Mouse (Mus musculus): ENCODE results near the gene Sbf1. TPM values are rescaled to one million over a fixed set of nuclear protein-coding genes. Genes with fewer than 3 reads are reported as not detected.
A peak's percentile ranks its signal among the peaks of the same experiment; 100 is the strongest.

The Sbf1 gene
- polyA plus RNA-seq, 1 experiment from 2014 or later, result 150 TPM

DNA sequence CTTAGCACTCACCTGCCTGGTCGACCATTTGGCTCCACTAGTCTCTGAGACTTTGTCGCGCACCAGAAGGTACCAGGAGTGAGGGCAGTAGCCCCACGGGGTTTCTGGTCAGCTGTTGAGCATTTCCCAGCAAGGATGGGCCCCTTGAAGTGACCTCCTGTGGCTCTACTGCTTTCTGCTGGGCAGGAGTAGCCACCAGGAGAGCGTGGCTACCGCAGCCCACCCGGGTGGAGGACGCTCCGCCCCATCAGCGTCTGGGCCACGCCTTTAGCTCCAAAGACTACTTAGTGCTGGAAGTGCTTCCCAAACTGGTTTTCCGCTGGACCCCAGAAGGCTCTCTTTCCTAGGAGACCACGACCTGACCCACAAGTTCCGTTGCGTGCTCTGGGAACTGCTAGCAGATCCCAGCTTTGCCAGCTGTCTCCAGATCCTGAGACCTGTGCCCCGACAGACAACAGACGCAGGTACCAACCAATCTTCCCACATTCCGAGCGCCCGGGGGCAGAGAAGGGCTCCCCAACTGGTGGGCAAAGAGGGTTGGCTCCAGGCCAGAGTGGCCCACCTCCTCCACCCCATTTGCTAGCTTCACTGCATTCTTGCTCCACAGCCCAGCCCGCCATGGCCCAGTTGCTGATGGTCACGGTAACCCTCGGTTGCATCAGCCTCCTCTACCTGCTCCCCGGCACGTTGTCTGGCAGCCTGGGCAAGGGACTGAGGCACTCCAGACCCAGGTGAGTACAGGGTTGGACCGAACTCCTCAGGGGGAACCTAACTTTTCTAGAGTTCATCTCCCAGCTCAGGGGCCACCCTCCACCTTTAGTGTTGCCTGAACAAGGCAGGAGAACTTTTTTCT is 7.8 kb upstream of the Sbf1 start, which contains the start of gene Adm2:
TSS of gene Adm2 (plus strand) at position 51 of the 853 bp plus-strand sequence.
- H3K27me3 ChIP-seq, result peaks cover 12% of the 10 kb centered on the region
- no peak for TF ChIP-seq CTCF (IDR thresholded peaks at IDR 0.05)
- DNase-seq (ENCODE audit: low read depth, low spot score) (no peak), ATAC-seq (no peak)
- in situ Hi-C loops (cut with MboI; ENCODE audit: low pct_unique_long_range_greater_than_20kb), result no loop called here
- ChIA-PET CTCF (no interaction called here), POLR2A (no interaction called here)

DNA sequence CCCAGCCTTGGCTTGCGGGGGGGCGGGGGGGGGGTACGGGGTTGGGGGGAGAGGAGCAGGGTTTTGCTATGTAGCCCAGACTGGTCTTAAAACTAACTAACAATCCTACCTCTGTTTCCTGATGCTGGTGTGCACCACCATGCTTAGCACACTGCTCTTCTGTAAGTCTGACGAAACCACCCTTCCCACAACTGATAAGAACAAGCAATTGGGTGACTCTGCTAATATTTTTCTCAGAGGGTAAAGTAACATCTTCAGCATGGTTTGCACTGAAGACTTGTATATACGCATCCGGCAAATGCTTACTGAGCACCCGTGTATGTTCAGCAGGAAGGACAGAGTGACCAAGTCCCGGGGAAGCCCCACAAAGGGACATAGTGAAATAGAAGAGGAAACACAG is 6.2 kb upstream of the Sbf1 start:
- CTCF ChIA-PET, result interaction anchor here (0.8 kb wide), 1 partner anchor 53 kb away, joined by 3 read pairs; the partner anchor contains the start of gene Sco2
- no peak for ATAC-seq
- no peak for DNase-seq (ENCODE audit: low read depth, low spot score)
- POLR2A ChIA-PET, result no interaction called here
- TF ChIP-seq CTCF (IDR thresholded peaks at IDR 0.05), result no peak
- H3K27me3 ChIP-seq, result peaks cover 12% of the 10 kb centered on the region
- in situ Hi-C loops (cut with MboI; ENCODE audit: low pct_unique_long_range_greater_than_20kb), result no loop called here

DNA sequence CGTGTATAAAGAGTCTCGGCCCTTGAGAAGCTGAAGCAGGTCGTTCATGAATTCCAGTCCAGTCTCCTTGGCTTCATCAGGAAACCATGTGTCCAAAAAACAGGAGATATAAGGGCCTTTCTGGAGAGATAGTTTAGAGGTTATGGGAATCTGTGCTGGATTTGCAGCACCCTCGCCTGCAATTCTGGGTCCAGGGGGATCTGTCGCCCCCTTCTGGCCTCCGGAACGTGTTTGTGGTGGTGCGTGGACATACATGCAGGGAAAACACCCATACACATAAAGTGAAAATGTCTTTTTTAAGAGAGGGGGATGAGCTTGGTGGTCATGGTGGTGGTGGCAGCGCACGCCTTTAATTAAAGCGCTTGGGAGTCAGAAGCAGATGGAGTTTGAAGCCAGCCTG is 1.0 kb upstream of the Sbf1 start:
- ATAC-seq, result no peak
- ChIA-PET CTCF (no interaction called here), POLR2A (interaction anchor here (1.6 kb wide), 1 partner anchor 10 kb away, joined by 3 read pairs; no protein-coding TSS in a partner anchor)
- in situ Hi-C loops (cut with MboI; ENCODE audit: low pct_unique_long_range_greater_than_20kb), result no loop called here
- no peaks in the 10 kb centered on the region for H3K27me3 ChIP-seq
- no peak for TF ChIP-seq CTCF (IDR thresholded peaks at IDR 0.05)
- DNase-seq (ENCODE audit: low read depth, low spot score), result no peak

DNA sequence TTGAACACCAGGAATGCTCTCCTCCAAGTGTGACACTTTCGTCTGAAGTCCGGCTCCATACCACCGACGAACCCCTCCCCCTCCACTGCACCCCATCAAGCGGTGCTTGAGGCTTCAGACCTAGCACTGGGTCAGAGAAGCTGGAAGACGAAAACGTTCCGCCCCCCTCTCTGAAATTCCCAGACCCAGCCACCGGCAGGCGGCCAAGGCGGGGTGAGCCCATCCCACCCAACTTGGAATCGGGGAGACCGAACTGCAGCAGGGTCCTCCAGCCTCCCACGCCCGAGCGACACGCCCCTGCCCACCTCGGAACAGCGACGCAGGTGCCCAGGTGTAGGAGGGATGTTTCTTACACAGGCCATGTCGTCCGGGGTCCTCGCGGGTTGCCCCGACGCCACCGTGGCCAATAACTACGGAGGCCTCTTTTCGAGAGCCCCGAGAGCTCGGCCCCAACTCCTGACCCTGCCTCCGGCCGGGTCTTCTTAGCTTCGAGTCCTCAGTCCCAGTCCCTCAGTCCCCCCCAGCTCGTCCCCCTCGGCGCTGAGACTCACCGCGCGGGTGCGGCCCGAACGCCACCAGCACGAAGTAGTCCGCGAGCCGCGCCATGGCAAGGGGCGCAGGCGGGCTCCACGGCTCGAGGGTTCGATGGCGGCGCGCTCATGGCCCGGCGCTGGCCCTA is 461 bp downstream of the Sbf1 start:
- ChIA-PET CTCF (interaction anchor here (1.3 kb wide), 1 partner anchor 24 kb away, joined by 4 read pairs; no protein-coding TSS in a partner anchor), POLR2A (interaction anchor here (0.9 to 1.6 kb wide), 2 partner anchors 10 to 11 kb away, joined by 3 to 5 read pairs; no protein-coding TSS in a partner anchor)
- no peak for TF ChIP-seq CTCF (IDR thresholded peaks at IDR 0.05)
- no peak for DNase-seq (ENCODE audit: low read depth, low spot score)
- in situ Hi-C loops (cut with MboI; ENCODE audit: low pct_unique_long_range_greater_than_20kb), result no loop called here
- ATAC-seq, result peak; percentile 17
- H3K27me3 ChIP-seq, result no peaks in the 10 kb centered on the region

DNA sequence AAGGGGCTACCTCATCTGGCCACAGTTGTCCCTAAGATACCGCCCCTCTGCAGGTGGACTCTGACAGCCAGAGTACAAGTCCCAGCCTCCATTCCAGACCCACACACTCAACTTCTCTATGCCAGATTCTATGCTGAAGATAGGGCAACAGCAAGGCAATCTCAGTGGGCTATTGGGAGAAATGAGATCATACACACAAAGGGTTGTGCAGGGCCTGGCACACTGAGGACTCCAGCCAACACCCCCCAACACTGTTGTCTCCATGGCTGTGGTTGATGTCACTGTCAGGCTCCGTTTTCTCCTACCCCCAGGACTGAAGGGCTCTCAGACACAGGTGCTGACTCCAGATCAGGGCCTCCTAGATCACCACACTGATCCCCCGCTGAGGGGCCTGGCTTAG is 1.0 kb downstream of the Sbf1 start:
- in situ Hi-C loops (cut with MboI; ENCODE audit: low pct_unique_long_range_greater_than_20kb), result no loop called here
- no peak for ATAC-seq
- no peaks in the 10 kb centered on the region for H3K27me3 ChIP-seq
- no peak for DNase-seq (ENCODE audit: low read depth, low spot score)
- POLR2A ChIA-PET, result no interaction called here
- CTCF ChIA-PET, result no interaction called here
- TF ChIP-seq CTCF (IDR thresholded peaks at IDR 0.05), result no peak

DNA sequence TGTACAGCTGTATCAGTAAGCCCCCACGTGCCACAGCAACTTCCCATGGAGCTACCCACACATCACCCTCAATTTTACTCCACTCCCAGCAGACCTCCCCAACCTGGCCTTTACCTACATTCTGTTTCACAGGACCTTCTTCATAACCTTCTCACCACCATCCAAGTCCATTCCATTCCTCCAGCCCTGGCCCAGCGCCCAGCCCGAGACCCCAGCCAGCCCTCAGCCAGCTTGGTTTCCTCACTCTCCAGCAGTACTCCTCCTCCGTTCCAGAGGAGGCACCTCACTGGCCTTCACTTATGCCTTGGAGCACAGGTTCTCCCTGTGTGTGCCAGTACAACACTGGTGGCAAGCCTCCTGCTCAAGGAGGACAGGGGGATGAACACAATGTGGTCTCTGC is 1.8 kb downstream of the Sbf1 start:
- ChIA-PET CTCF (no interaction called here), POLR2A (no interaction called here)
- no peaks in the 10 kb centered on the region for H3K27me3 ChIP-seq
- in situ Hi-C loops (cut with MboI; ENCODE audit: low pct_unique_long_range_greater_than_20kb), result no loop called here
- ATAC-seq (no peak), DNase-seq (ENCODE audit: low read depth, low spot score) (no peak)
- no peak for TF ChIP-seq CTCF (IDR thresholded peaks at IDR 0.05)

DNA sequence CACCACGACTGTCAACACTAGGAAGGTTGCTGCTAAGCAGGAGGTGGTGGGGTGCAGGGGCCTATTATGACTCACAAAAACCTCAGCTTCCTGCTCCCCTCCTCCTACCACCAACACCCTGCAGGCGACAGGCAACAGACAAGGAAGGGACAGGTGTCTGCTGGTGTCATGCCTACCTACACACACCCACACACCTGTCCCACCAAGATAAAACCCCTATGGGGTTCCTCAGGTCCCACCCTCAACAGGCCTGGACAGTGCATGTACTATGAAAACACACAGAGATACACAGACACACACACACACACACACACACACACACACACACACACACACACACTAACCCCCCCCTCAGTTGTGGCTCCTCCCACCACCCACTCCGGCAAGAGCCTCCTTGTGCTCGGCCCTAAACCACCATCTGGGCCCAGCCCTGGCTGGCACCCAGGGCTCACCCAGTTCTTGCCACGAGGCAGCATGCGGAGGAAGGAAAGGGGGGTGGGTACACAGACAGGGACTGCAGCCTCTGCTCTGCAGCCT is 5.1 kb downstream of the Sbf1 start:
- no peak for TF ChIP-seq CTCF (IDR thresholded peaks at IDR 0.05)

DNA sequence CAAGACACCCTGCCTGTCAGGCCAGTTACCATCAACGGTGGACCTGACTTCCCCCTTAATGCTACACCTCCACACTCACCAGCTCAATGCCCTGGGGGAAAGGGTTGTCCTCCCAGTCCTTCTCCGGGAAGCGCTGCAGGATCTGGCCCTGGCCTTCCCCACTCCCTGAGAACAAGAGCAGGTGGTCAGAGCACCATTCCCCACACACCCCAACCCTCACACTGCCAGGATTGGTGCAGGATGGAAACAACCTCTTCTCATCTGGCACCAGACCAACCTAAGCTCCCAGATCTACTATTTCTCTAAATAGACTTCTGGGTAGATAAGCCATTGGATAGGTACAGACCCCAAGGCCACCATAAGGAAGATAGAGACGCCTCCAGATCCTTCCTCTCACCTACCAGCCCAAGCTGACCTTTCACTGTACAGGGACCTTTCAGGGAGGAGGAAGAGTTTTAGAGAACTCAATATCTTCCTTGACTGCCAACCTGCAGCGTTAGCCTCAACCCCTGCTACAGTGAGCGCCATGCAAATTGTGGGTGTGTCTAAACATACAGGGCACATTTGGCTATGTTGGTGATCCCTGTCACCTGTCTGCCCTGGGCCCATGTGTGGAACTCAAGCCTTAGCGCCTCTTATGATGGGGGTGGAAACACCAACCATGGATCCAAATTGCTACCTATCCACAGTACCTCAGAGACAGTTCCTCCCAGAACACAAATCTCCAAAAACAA is 6.5 kb downstream of the Sbf1 start:
- in situ Hi-C loops (cut with MboI; ENCODE audit: low pct_unique_long_range_greater_than_20kb), result no loop called here
- DNase-seq (ENCODE audit: low read depth, low spot score) (no peak), ATAC-seq (no peak)
- CTCF ChIA-PET, result interaction anchor here (2.0 kb wide), 1 partner anchor 64 kb away, joined by 7 read pairs; no protein-coding TSS in a partner anchor
- POLR2A ChIA-PET, result no interaction called here
- no peaks in the 10 kb centered on the region for H3K27me3 ChIP-seq
- no peak for TF ChIP-seq CTCF (IDR thresholded peaks at IDR 0.05)

More for the DNA sequence above, 5.1 kb downstream of the Sbf1 start:
- no peaks in the 10 kb centered on the region for H3K27me3 ChIP-seq
- ChIA-PET CTCF (interaction anchor here (2.0 kb wide), 1 partner anchor 63 kb away, joined by 7 read pairs; no protein-coding TSS in a partner anchor), POLR2A (no interaction called here)
- in situ Hi-C loops (cut with MboI; ENCODE audit: low pct_unique_long_range_greater_than_20kb), result no loop called here
- peak; percentile 2 for ATAC-seq
- DNase-seq (ENCODE audit: low read depth, low spot score), result no peak

DNA sequence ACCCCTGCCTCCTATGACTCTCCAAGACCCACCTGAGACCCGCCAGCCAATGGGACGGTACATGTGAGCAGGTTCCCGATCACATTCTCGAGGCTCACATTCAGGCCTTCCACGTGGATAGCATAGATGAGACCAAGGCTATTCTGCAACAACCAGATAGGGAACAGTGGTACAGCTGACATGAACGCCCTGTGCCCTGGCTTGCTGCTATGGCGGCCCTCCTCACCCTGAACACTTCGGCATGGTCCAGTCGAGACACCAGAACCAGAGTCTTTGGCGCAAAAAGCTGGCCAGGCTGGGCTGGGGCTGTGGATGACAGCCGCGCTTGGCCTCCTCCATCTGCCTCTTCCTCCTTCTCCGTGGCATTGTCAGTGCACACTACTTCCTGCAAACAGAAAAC is 7.7 kb downstream of the Sbf1 start:
- no peak for TF ChIP-seq CTCF (IDR thresholded peaks at IDR 0.05)
- DNase-seq (ENCODE audit: low read depth, low spot score) (no peak), ATAC-seq (no peak)
- in situ Hi-C loops (cut with MboI; ENCODE audit: low pct_unique_long_range_greater_than_20kb), result no loop called here
- no peaks in the 10 kb centered on the region for H3K27me3 ChIP-seq
- ChIA-PET CTCF (no interaction called here), POLR2A (interaction anchor here (0.6 kb wide), 1 partner anchor 14 kb away, joined by 3 read pairs; no protein-coding TSS in a partner anchor)

DNA sequence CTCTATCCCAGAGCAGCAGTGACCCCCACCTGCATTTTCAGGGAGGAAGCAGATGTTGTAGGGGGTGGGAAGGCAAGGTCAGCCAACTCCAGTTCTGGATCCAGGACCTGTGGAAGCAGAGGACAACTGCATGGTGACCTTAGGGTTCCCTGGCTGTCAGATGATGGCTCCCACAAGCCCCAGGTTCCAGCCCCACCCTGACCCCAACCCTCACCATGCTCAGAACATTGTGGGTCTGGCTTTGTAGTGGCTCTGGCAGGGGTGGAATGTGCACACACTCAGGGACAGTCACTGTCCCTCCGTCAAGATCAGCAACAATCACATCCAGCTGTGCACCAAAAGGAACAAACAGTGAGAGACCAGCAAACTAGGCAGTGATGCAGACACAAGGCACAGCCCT is 9.1 kb downstream of the Sbf1 start:
- ATAC-seq (no peak), DNase-seq (ENCODE audit: low read depth, low spot score) (no peak)
- CTCF ChIA-PET, result interaction anchor here (0.8 to 1.6 kb wide), 3 partner anchors 11 to 25 kb away, joined by 3 to 5 read pairs (median 3); no protein-coding TSS in a partner anchor
- in situ Hi-C loops (cut with MboI; ENCODE audit: low pct_unique_long_range_greater_than_20kb), result no loop called here
- TF ChIP-seq CTCF (IDR thresholded peaks at IDR 0.05), result no peak
- no peaks in the 10 kb centered on the region for H3K27me3 ChIP-seq
- POLR2A ChIA-PET, result no interaction called here
